Mouse (Mus musculus) hindbrain, embryonic 12.5 days (tissue): Measurements from ENCODE around the gene Gm45140. TPM values are rescaled to one million over a fixed set of nuclear protein-coding genes. Genes with fewer than 3 reads are reported as not detected.

Experiments
- ATAC-seq: fragments of 200-750 bp; cut with Nextera tagmentation; 2 replicates; pipeline ENCODE4 v1.8.0; 2017; ENCODE audit warnings: moderate TSS enrichment; ENCODE audit not compliant: low FRiP score
- H3K27ac ChIP-seq: fragments of 300-500 bp; sonication (generic); 2 replicates; pipeline ENCODE4 v1.5.1; 2016; ENCODE audit warnings: mild to moderate bottlenecking
- H3K27me3 ChIP-seq: fragments of 300-500 bp; sonication (generic); 2 replicates; pipeline ENCODE4 v1.6.1; 2016; ENCODE audit warnings: mild to moderate bottlenecking
- H3K36me3 ChIP-seq: fragments of 300-500 bp; sonication (generic); 2 replicates; pipeline ENCODE4 v1.6.1; 2016; ENCODE audit warnings: mild to moderate bottlenecking
- H3K4me1 ChIP-seq: fragments of 300-500 bp; sonication (generic); 2 replicates; pipeline ENCODE4 v1.6.1; 2016
- H3K4me2 ChIP-seq: fragments of 300-500 bp; sonication (generic); replicated peaks from 2 replicates; pipeline ENCODE4 v1.6.1; 2016; ENCODE audit warnings: mild to moderate bottlenecking
- H3K4me3 ChIP-seq: fragments of 300-500 bp; sonication (generic); 2 replicates; pipeline ENCODE4 v1.5.1; 2016; ENCODE audit warnings: mild to moderate bottlenecking
- H3K9ac ChIP-seq: fragments of 300-500 bp; sonication (generic); 2 replicates; pipeline ENCODE4 v1.6.1; 2016; ENCODE audit warnings: mild to moderate bottlenecking, moderate library complexity
- H3K9me3 ChIP-seq: fragments of 300-500 bp; sonication (generic); replicated peaks from 2 replicates; pipeline ENCODE4 v1.6.1; 2016; ENCODE audit warnings: mild to moderate bottlenecking
- WGBS: fragments of 180-500 bp; shearing (Covaris S2); methylation state at CpG from one replicate; pipeline ENCODE4 v1.1.7; 2016; 5-methylcytosine and 5-hydroxymethylcytosine counted together
- polyA plus RNA-seq: library from polyadenylated mRNA; unstranded; fragments of >200 nt; fragmentation: Nextera tagmentation; extraction: Ambion mirVana; gene quantifications from 2 replicates; pipeline ENCODE4 v1.2.1, GENCODE M21; 2016

The Gm45140 gene
- polyA plus RNA-seq, 1 experiment from 2014 or later: 4.1 TPM

DNA sequence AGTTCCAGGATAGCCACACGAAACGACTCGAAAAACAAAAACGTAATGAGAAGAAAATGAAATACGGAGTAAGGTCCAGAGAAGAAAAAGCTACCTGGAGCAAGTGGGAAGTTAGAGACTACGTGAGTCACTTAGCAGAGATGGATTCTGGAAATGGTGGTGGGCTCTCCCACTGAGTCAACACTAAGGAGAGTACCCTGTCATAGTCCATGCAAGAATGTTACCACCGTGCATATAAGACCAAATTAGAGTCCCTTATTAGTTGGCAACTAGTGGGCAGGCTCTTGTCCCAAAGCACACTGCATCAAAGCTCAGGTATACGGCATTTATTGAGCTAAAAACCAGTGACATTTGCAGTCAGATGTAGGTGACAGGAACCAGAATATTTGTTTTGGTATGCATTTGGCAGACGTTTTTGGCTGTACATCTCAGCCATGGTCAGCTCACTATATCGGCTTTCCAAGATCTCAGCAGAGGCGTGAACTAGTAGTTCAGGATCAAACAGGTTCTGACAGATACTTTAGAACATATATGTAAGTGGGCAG is 4.3 kb upstream of the Gm45140 start:
- Histone ChIP-seq H3K4me1 (peaks cover 11% of the 10 kb centered on the region), H3K36me3 (peaks cover 40% of the 10 kb centered on the region), H3K9me3 (no peaks in the 10 kb centered on the region), H3K4me3 (no peak overlapping the region), H3K27ac (no peak overlapping the region), H3K9ac (no peak overlapping the region), H3K27me3 (no peaks in the 10 kb centered on the region), H3K4me2 (no peak overlapping the region)
- WGBS: 69% methylated on average over 11 of the region's 11 CpGs
- no peak for ATAC-seq

DNA sequence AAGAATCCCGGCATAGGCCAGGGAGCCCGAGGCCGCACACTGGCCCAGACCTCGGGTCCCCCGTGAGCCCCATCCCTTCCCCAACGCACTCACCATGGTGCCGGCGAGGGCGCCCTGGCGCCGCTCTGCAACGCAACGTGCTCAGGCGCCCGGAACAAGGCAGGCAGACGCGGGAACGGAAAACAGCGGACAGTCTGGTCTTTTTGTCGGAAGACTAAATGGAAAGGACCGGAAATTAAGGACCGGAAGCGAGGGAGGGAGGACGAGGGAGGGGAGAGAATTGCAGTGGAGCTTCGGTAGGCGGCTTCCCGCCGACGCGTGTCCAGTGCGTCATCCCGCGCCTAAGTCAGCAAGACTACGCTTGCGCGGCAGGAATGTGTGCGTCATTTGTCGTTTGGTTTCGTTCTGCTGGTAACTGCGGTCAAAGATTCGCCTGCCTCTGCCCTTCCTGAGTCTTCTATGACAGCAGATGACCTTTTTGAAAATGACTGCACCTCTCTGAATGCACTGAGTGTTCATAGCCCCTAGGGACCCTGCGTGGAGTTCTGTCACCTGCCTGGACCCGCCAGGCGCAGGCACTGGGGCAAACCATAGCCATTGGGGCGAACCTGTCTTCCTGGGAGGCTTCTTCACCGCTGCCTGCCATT is 3.1 kb upstream of the Gm45140 start, which contains the start of gene Isy1:
Isy1 (minus strand) TSS at position 248 of the 647 bp plus-strand sequence.
- peak; percentile 97 for ATAC-seq
- peaks cover 39% of the 10 kb centered on the region for H3K36me3 ChIP-seq
- H3K4me1 ChIP-seq: peaks cover 11% of the 10 kb centered on the region

DNA sequence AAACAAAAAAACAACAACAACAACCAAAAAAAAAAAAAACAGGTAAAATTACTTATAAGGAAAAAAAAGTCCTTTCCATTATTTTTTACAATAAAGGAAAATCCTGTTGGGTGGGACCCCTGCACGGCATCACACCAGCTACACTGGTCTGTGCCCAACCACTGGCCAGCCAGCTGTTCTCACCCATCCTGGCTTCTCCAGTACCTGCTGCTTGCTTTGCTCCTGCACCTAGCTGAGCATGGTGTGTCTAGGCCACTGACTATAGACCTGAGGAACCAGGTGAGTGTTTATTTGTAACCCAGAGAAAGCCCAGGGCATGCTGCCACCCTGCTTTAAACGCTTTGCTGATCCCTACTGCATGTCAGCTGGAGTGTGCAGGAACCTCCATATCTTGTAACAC is 15.2 kb downstream of the Gm45140 start:
- Histone ChIP-seq H3K4me3 (no peak overlapping the region), H3K27me3 (no peaks in the 10 kb centered on the region), H3K36me3 (peaks cover 98% of the 10 kb centered on the region), H3K4me1 (no peaks in the 10 kb centered on the region), H3K9ac (no peak overlapping the region), H3K4me2 (no peak overlapping the region), H3K9me3 (no peaks in the 10 kb centered on the region), H3K27ac (no peak overlapping the region)
- WGBS: 91% methylated on average over 2 of the region's 2 CpGs
- no peak for ATAC-seq

More for the DNA sequence above, 3.1 kb upstream of the Gm45140 start, which contains the start of gene Isy1:
- H3K4me2 ChIP-seq: peak within 1 kb of the TSS; percentile 86
- H3K9ac ChIP-seq: peak within 1 kb of the TSS; percentile 87
- peak within 1 kb of the TSS; percentile 93 for H3K27ac ChIP-seq
- H3K9me3 ChIP-seq: no peaks in the 10 kb centered on the region
- WGBS: under 1% methylated on average over 46 of the region's 46 CpGs
- H3K4me3 ChIP-seq: peak within 1 kb of the TSS; percentile 55
- no peaks in the 10 kb centered on the region for H3K27me3 ChIP-seq

- WGBS: 94% methylated on average over 5 of the region's 5 CpGs
- Histone ChIP-seq H3K27me3 (peaks cover 10% of the 10 kb centered on the region), H3K36me3 (peaks cover 57% of the 10 kb centered on the region), H3K27ac (no peak overlapping the region), H3K9me3 (no peaks in the 10 kb centered on the region), H3K4me1 (peaks cover 6% of the 10 kb centered on the region), H3K4me2 (no peak overlapping the region), H3K9ac (no peak overlapping the region), H3K4me3 (no peak overlapping the region)
- no peak for ATAC-seq
These were observed 21.1 kb downstream of the Gm45140 start for GRCm38 (mm10) chr6:87814486-87814885.

DNA sequence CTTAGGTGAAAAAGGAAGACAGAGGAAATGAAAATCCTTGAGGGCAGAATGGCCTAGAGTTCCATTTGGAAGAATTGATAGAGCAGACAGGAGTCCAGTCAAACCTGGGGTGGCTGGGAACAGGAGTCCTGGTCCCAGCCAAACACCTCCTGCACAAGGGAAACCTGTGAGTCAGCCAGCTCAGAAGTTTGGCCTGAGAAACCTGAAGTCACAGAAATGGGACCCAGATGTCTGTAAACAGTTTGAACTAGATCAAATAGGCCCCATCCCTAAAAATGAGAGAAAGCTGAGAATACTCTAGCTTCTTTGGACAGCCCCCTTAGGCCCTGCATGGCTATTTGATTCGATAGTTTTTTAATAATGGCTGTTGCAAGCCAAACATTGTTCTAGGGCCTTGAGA is 22.9 kb downstream of the Gm45140 start:
- 80% methylated on average over 1 of the region's 1 CpGs for WGBS
- H3K36me3 ChIP-seq: peaks cover 39% of the 10 kb centered on the region
- peak overlapping the region; percentile 94 for H3K4me2 ChIP-seq
- no peaks in the 10 kb centered on the region for H3K9me3 ChIP-seq
- peaks cover 6% of the 10 kb centered on the region for H3K4me1 ChIP-seq
- no peak overlapping the region for H3K9ac ChIP-seq
- H3K4me3 ChIP-seq: no peak overlapping the region
- H3K27me3 ChIP-seq: peaks cover 10% of the 10 kb centered on the region
- no peak for ATAC-seq
- no peak overlapping the region for H3K27ac ChIP-seq

DNA sequence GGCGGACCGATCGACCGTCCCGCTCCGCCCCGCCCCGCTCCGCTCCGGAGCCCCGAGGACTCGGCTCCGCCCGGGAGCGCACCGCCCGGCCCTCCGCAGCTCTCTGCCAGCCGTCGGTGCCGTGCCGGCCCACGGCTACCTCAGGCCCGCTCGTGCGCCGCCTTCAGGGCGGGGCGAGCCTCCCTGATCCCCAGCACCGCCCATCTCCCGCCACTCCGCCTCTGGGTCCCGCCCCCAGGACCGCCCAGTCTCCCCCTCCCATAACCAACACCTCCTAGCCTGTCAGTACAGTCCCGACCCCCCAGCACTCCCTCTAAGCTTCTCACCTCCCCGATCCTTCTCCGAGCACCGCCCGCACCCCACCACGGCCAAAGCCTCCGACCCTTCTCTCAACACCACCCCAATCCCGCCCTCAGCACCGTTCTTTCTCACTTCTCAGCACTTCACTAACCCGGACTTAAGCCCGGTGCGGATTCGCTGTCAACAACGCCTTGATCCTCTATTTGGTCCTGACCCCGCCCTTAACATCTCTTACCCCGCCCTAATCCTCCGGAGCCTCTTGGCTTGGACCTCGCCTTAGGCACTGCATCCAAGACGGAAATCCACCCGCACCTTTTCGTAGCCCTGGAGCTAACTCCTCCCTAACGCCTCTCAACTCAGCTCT is 23.8 kb downstream of the Gm45140 start, which contains the start of gene Rab43:
Rab43 (minus strand) TSS at position 490 of the 664 bp plus-strand sequence.
- Histone ChIP-seq H3K9me3 (no peaks in the 10 kb centered on the region), H3K4me3 (peak within 1 kb of the TSS; percentile 50), H3K27ac (0 out of 2 replicates have a peak within 1 kb of the TSS, but pooled peaks have one; percentile 6), H3K4me1 (peaks cover 6% of the 10 kb centered on the region), H3K4me2 (peak within 1 kb of the TSS; percentile 94), H3K27me3 (peaks cover 10% of the 10 kb centered on the region), H3K36me3 (peaks cover 30% of the 10 kb centered on the region), H3K9ac (peak within 1 kb of the TSS; percentile 67)
- ATAC-seq: peak; percentile 98
- WGBS: under 1% methylated on average over 48 of the region's 56 CpGs

- H3K27ac ChIP-seq: 0 out of 2 replicates have a peak overlapping the region, but pooled peaks have one; percentile 6
- peaks cover 10% of the 10 kb centered on the region for H3K27me3 ChIP-seq
- under 1% methylated on average over 76 of the region's 77 CpGs for WGBS
- H3K9me3 ChIP-seq: no peaks in the 10 kb centered on the region
- peaks cover 6% of the 10 kb centered on the region for H3K4me1 ChIP-seq
- ATAC-seq: peak; percentile 81
- H3K9ac ChIP-seq: peak overlapping the region; percentile 67
- H3K36me3 ChIP-seq: peaks cover 22% of the 10 kb centered on the region
- peak overlapping the region; percentile 50 for H3K4me3 ChIP-seq
- H3K4me2 ChIP-seq: peak overlapping the region; percentile 94
These were observed 24.6 kb downstream of the Gm45140 start for GRCm38 (mm10) chr6:87810713-87811669.

DNA sequence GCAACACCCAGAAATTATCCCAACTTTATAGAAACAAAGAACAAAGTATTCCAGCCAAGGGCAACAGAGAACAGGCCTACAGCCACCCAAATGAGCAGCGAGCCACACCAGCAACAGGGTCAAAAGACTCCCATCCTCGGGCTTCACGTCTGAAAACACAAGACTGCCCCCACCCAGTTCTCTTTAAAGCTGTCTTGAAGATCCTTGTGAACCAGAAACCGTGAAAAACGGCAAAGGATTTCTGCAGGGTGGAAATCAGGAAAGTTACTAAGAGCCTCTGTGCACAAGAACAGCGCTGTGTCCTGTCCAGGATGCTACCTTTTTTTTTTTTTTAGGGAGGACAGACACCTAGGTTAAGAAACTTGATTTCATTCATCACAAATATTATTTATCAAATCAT is 25.3 kb downstream of the Gm45140 start:
- Histone ChIP-seq H3K4me1 (peaks cover 6% of the 10 kb centered on the region), H3K4me2 (peak overlapping the region; percentile 94), H3K27me3 (peaks cover 10% of the 10 kb centered on the region), H3K27ac (no peak overlapping the region), H3K9me3 (no peaks in the 10 kb centered on the region), H3K9ac (no peak overlapping the region), H3K36me3 (peaks cover 15% of the 10 kb centered on the region), H3K4me3 (peak overlapping the region; percentile 50)
- no peak for ATAC-seq
- WGBS: 43% methylated on average over 6 of the region's 6 CpGs

GRCm38 (mm10) chr6:87809651-87810161 is 25.9 kb downstream of the Gm45140 start:
- no peak overlapping the region for H3K9ac ChIP-seq

GRCm38 (mm10) chr6:87809144-87809543 is 26.5 kb downstream of the Gm45140 start:
- Histone ChIP-seq H3K4me3 (no peak overlapping the region), H3K36me3 (peaks cover 5% of the 10 kb centered on the region), H3K4me1 (peaks cover 6% of the 10 kb centered on the region), H3K9me3 (no peaks in the 10 kb centered on the region), H3K27me3 (peaks cover 10% of the 10 kb centered on the region), H3K9ac (no peak overlapping the region), H3K4me2 (no peak overlapping the region), H3K27ac (no peak overlapping the region)
- no peak for ATAC-seq
- WGBS: 93% methylated on average over 2 of the region's 2 CpGs

More at GRCm38 (mm10) chr6:87809651-87810161, 25.9 kb downstream of the Gm45140 start:
- Histone ChIP-seq H3K36me3 (peaks cover 9% of the 10 kb centered on the region), H3K27me3 (peaks cover 10% of the 10 kb centered on the region), H3K4me2 (no peak overlapping the region), H3K4me3 (no peak overlapping the region), H3K9me3 (no peaks in the 10 kb centered on the region), H3K4me1 (peaks cover 6% of the 10 kb centered on the region), H3K27ac (no peak overlapping the region)
- WGBS: 86% methylated on average over 6 of the region's 6 CpGs
- ATAC-seq: no peak

DNA sequence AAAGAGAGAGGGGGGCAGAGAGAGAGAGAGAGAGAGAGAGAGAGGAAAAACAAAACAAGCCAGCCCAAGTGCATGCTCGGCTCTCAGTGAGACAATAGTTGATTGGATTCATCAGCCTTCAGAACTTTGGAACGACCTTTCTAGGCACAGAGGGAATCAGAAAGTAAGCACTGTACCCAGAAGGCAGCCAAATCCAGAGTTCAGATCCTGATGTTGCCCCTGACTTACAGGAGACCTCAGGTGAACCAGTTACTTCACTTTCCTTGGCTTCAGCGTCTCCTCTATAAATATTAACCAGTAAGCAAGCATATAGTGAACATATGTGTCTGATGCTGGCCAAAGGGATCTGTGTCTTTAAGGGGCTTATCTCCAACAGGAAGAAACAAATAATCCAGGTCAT is 27.1 kb downstream of the Gm45140 start:
- no peaks in the 10 kb centered on the region for H3K9me3 ChIP-seq
- H3K4me1 ChIP-seq: peaks cover 6% of the 10 kb centered on the region
- H3K4me3 ChIP-seq: no peak overlapping the region
- 77% methylated on average over 3 of the region's 3 CpGs for WGBS
- no peak overlapping the region for H3K27ac ChIP-seq
- H3K27me3 ChIP-seq: peaks cover 8% of the 10 kb centered on the region
- ATAC-seq: no peak
- peaks cover 3% of the 10 kb centered on the region for H3K36me3 ChIP-seq
- no peak overlapping the region for H3K4me2 ChIP-seq
- H3K9ac ChIP-seq: no peak overlapping the region
